8 mouse cellular contexts compared by ENCODE assay signal in genomic region chr2:152396110-152397003, GRCm38 (mm10). TPM values are rescaled to one million over a fixed set of nuclear protein-coding genes. Genes with fewer than 3 reads are reported as not detected.
DNase-seq lines count a peak whose midpoint lies in the region; ATAC-seq lines count a peak whose summit lies in the region.

No protein-coding gene starts in this region.

- DNase-seq in MN1 (ENCODE audit: low spot score): peak; percentile 97
- peak; percentile 94 to 96 for DNase-seq in cerebellum, postnatal 10 days
- peak; percentile 88 to 90 for DNase-seq in frontal cortex, adult 2 months (ENCODE audit: extremely low spot score in 1 of 2, low spot score in 1 of 2)
- DNase-seq in hindbrain, embryonic 10.5 days (ENCODE audit: low spot score): peak; percentile 95
- DNase-seq in layer of hippocampus, postnatal 10 days (ENCODE audit: low spot score in 2 of 2): peak; percentile 91 to 93
- peak; percentile 85 for DNase-seq in ovary, postnatal 14 days (ENCODE audit: low spot score)
- DNase-seq in thymus, postnatal 0 days (ENCODE audit: low spot score): peak; percentile 88

- H3K4me3 ChIP-seq in hindbrain, embryonic 10.5 days: peak overlapping the region; percentile 94
- peak overlapping the region; percentile 86 for H3K4me3 ChIP-seq in lung, embryonic 16.5 days (ENCODE audit: low read length)

- H3K27ac ChIP-seq in hindbrain, embryonic 10.5 days: peak overlapping the region; percentile 98
- H3K27ac ChIP-seq in lung, embryonic 16.5 days (ENCODE audit: low read length): peak overlapping the region; percentile 99

- H3K36me3 ChIP-seq in hindbrain, embryonic 10.5 days: peaks cover 14% of the 10 kb centered on the region
- H3K36me3 ChIP-seq in lung, embryonic 16.5 days (ENCODE audit: control insufficient read depth, insufficient read depth, low read length): peaks cover 4% of the 10 kb centered on the region

- H3K4me2 ChIP-seq in lung, embryonic 16.5 days (ENCODE audit: low read depth, low read length): peak overlapping the region; percentile 63

- WGBS in hindbrain, embryonic 10.5 days: under 1% methylated on average over 46 of the region's 46 CpGs
- under 1% methylated on average over 41 of the region's 46 CpGs for WGBS in lung, embryonic 16.5 days

- H3K9ac ChIP-seq in lung, embryonic 16.5 days (ENCODE audit: low read length): peak overlapping the region; percentile 98

- no peaks in the 10 kb centered on the region for H3K9me3 ChIP-seq in hindbrain, embryonic 10.5 days
- H3K9me3 ChIP-seq in lung, embryonic 16.5 days (ENCODE audit: control insufficient read depth, low read length): no peaks in the 10 kb centered on the region

- peak; percentile 73 for ATAC-seq in lung, embryonic 16.5 days (ENCODE audit: low read depth)

- H3K27me3 ChIP-seq in hindbrain, embryonic 10.5 days (ENCODE audit: insufficient read depth, poor library complexity, severe bottlenecking): peaks cover 10% of the 10 kb centered on the region; the same call in 1 of the 2 replicates
- H3K27me3 ChIP-seq in lung, embryonic 16.5 days (ENCODE audit: control insufficient read depth, insufficient read depth, low read depth, low read length): no peaks in the 10 kb centered on the region

- H3K4me1 ChIP-seq in hindbrain, embryonic 10.5 days (replicated peaks): peaks cover 70% of the 10 kb centered on the region
- H3K4me1 ChIP-seq in lung, embryonic 16.5 days (replicated peaks; ENCODE audit: control insufficient read depth, insufficient read depth, low read length): peaks cover 38% of the 10 kb centered on the region

RNA-seq across cellular contexts. Expression of gene Sox12, which starts 1.5 kb away (rescaled TPM):
- polyA plus RNA-seq in frontal cortex, adult 2 months (2012; rRNA removed): 22.7 and 23.4 TPM in 2 replicates
- 9.5 and 11.1 TPM in 2 replicates for polyA plus RNA-seq in hindbrain, embryonic 10.5 days (2016; fragmentation: Nextera tagmentation; extraction: Ambion mirVana)
- total RNA-seq in layer of hippocampus, postnatal 10 days (2021): 10 to 100 TPM; 37.5 to 38.1 TPM
- polyA plus RNA-seq in lung, embryonic 16.5 days (2015; fragmentation: Nextera tagmentation; extraction: Ambion mirVana): 7.4 and 8.1 TPM in 2 replicates
- polyA plus RNA-seq in thymus, postnatal 0 days (2015; fragmentation: Nextera tagmentation; extraction: Ambion mirVana): 0.91 and 1.2 TPM in 2 replicates

RNA-seq across cellular contexts. Expression of gene Zcchc3, which starts 18.5 kb away (rescaled TPM):
- polyA plus RNA-seq in frontal cortex, adult 2 months (2012; rRNA removed): 9.2 and 9.7 TPM in 2 replicates
- polyA plus RNA-seq in hindbrain, embryonic 10.5 days (2016; fragmentation: Nextera tagmentation; extraction: Ambion mirVana): 45.9 and 47.9 TPM in 2 replicates
- total RNA-seq in layer of hippocampus, postnatal 10 days (2021): 10 to 100 TPM in 1 of 2 experiments, 1 to 10 TPM in 1; 9.9 to 12.1 TPM
- polyA plus RNA-seq in lung, embryonic 16.5 days (2015; fragmentation: Nextera tagmentation; extraction: Ambion mirVana): 22.2 and 25.9 TPM in 2 replicates
- 7.2 and 7.4 TPM in 2 replicates for polyA plus RNA-seq in thymus, postnatal 0 days (2015; fragmentation: Nextera tagmentation; extraction: Ambion mirVana)

RNA-seq across cellular contexts. Expression of gene 6820408C15Rik, which starts 19.0 kb away (rescaled TPM):
- polyA plus RNA-seq in frontal cortex, adult 2 months (2012; rRNA removed): 4.4 and 4.5 TPM in 2 replicates
- 1.3 and 3.3 TPM in 2 replicates for polyA plus RNA-seq in hindbrain, embryonic 10.5 days (2016; fragmentation: Nextera tagmentation; extraction: Ambion mirVana)
- total RNA-seq in layer of hippocampus, postnatal 10 days (2021): 1 to 10 TPM; 3.5 to 4.3 TPM
- 8.5 and 10.5 TPM in 2 replicates for polyA plus RNA-seq in lung, embryonic 16.5 days (2015; fragmentation: Nextera tagmentation; extraction: Ambion mirVana)
- polyA plus RNA-seq in thymus, postnatal 0 days (2015; fragmentation: Nextera tagmentation; extraction: Ambion mirVana): 0.51 and 0.64 TPM in 2 replicates

RNA-seq across cellular contexts. Expression of gene Nrsn2, which starts 19.9 kb away (rescaled TPM):
- 99.0 and 113 TPM in 2 replicates for polyA plus RNA-seq in frontal cortex, adult 2 months (2012; rRNA removed)
- 1.4 and 5.1 TPM in 2 replicates for polyA plus RNA-seq in hindbrain, embryonic 10.5 days (2016; fragmentation: Nextera tagmentation; extraction: Ambion mirVana)
- 10 to 100 TPM; 35.3 to 35.4 TPM for total RNA-seq in layer of hippocampus, postnatal 10 days (2021)
- 0.40 and 0.62 TPM in 2 replicates for polyA plus RNA-seq in lung, embryonic 16.5 days (2015; fragmentation: Nextera tagmentation; extraction: Ambion mirVana)
- not detected in 2 replicates for polyA plus RNA-seq in thymus, postnatal 0 days (2015; fragmentation: Nextera tagmentation; extraction: Ambion mirVana)

RNA-seq across cellular contexts. Expression of gene Trib3, which starts 52.5 kb away (rescaled TPM):
- polyA plus RNA-seq in frontal cortex, adult 2 months (2012; rRNA removed): 0.48 and 0.52 TPM in 2 replicates
- 1.3 and 3.0 TPM in 2 replicates for polyA plus RNA-seq in hindbrain, embryonic 10.5 days (2016; fragmentation: Nextera tagmentation; extraction: Ambion mirVana)
- total RNA-seq in layer of hippocampus, postnatal 10 days (2021): under 1 TPM; 0.30 to 0.58 TPM
- polyA plus RNA-seq in lung, embryonic 16.5 days (2015; fragmentation: Nextera tagmentation; extraction: Ambion mirVana): 5.0 and 5.2 TPM in 2 replicates
- polyA plus RNA-seq in thymus, postnatal 0 days (2015; fragmentation: Nextera tagmentation; extraction: Ambion mirVana): 1.4 and 1.6 TPM in 2 replicates

Comparison
In these comparisons a context has a peak if more than half of its experiments do, and no peak if none do; other contexts are left out.
1. Peak in every context shown above with its lines: DNase-seq, ATAC-seq, H3K4me3 ChIP-seq and H3K27ac ChIP-seq.